ENCODE assay signal across 8 mouse cellular contexts in genomic region chr13:4608530-4608929, GRCm38 (mm10). TPM values are rescaled to one million over a fixed set of nuclear protein-coding genes. Genes with fewer than 3 reads are reported as not detected.
DNase-seq lines count a peak whose midpoint lies in the region; ATAC-seq and TF ChIP-seq lines count a peak whose summit lies in the region.

No protein-coding gene starts in this region.

- peak overlapping the region; percentile 58 for H3K4me2 ChIP-seq in kidney, postnatal 0 days (ENCODE audit: low read length)
- H3K4me2 ChIP-seq in hindbrain, embryonic 16.5 days (ENCODE audit: low read length): peak overlapping the region; percentile 58
- peak overlapping the region; percentile 57 for H3K4me2 ChIP-seq in midbrain, embryonic 11.5 days

- TF ChIP-seq CTCF in kidney, postnatal 0 days (IDR thresholded peaks at IDR 0.05; ENCODE audit: low read depth): peak; percentile 23; the same call in 1 of the 2 replicates

- peak; percentile 37 for DNase-seq in kidney, postnatal 0 days (ENCODE audit: low spot score)
- no peak for DNase-seq in kidney, postnatal 25 days
- no peak for DNase-seq in midbrain, embryonic 11.5 days (ENCODE audit: low spot score, missing footprints)
- DNase-seq in right cerebral cortex, postnatal 25 days: no peak
- DNase-seq in ovary, adult 18-20 months (ENCODE audit: low spot score): no peak
- no peak for DNase-seq in kidney, postnatal 14 days

- 21% methylated on average over 9 of the region's 9 CpGs for WGBS in kidney, postnatal 0 days
- 15% methylated on average over 9 of the region's 9 CpGs for WGBS in hindbrain, embryonic 16.5 days
- 28% methylated on average over 9 of the region's 9 CpGs for WGBS in midbrain, embryonic 11.5 days

- no peaks in the 10 kb centered on the region for H3K4me1 ChIP-seq in kidney, postnatal 0 days (replicated peaks; ENCODE audit: insufficient read depth, low read length)
- H3K4me1 ChIP-seq in brown adipose tissue, adult 24 weeks (ENCODE audit: control insufficient read depth, insufficient read depth, insufficient read length, low read length): no peaks in the 10 kb centered on the region
- no peaks in the 10 kb centered on the region for H3K4me1 ChIP-seq in hindbrain, embryonic 16.5 days (ENCODE audit: control insufficient read depth, insufficient read depth, low read depth, low read length)
- H3K4me1 ChIP-seq in midbrain, embryonic 11.5 days (ENCODE audit: control insufficient read depth, insufficient read depth, low read length): no peaks in the 10 kb centered on the region

- no peaks in the 10 kb centered on the region for H3K9me3 ChIP-seq in kidney, postnatal 0 days (replicated peaks; ENCODE audit: low read length)
- H3K9me3 ChIP-seq in hindbrain, embryonic 16.5 days (ENCODE audit: control insufficient read depth, low read length): no peaks in the 10 kb centered on the region
- no peaks in the 10 kb centered on the region for H3K9me3 ChIP-seq in midbrain, embryonic 11.5 days (ENCODE audit: control insufficient read depth, low read length)

- H3K27me3 ChIP-seq in kidney, postnatal 0 days (ENCODE audit: insufficient read depth, low read length): no peaks in the 10 kb centered on the region
- no peaks in the 10 kb centered on the region for H3K27me3 ChIP-seq in hindbrain, embryonic 16.5 days (replicated peaks; ENCODE audit: control insufficient read depth, insufficient read depth, low read length)
- H3K27me3 ChIP-seq in midbrain, embryonic 11.5 days (ENCODE audit: control insufficient read depth, insufficient read depth, low read length): no peaks in the 10 kb centered on the region

- peak; percentile 12; the same call in 1 of the 2 replicates for ATAC-seq in kidney, postnatal 0 days (replicated peaks; ENCODE audit: low FRiP score, low read depth)
- no peak for ATAC-seq in hindbrain, embryonic 16.5 days
- peak; percentile 20; the same call in 1 of the 2 replicates for ATAC-seq in midbrain, embryonic 11.5 days (ENCODE audit: low FRiP score)

- H3K27ac ChIP-seq in kidney, postnatal 0 days: peak overlapping the region; percentile 71
- H3K27ac ChIP-seq in brown adipose tissue, adult 24 weeks (replicated peaks; ENCODE audit: low read depth, low read length): peak overlapping the region; percentile 27; the same call in 1 of the 2 replicates
- H3K27ac ChIP-seq in hindbrain, embryonic 16.5 days (ENCODE audit: low read depth, low read length): peak overlapping the region; percentile 83
- no peak overlapping the region for H3K27ac ChIP-seq in midbrain, embryonic 11.5 days (ENCODE audit: low read depth, low read length)

- peak overlapping the region; percentile 65 for H3K9ac ChIP-seq in kidney, postnatal 0 days (ENCODE audit: low read depth, low read length)
- H3K9ac ChIP-seq in hindbrain, embryonic 16.5 days (ENCODE audit: low read depth, low read length): peak overlapping the region; percentile 84
- H3K9ac ChIP-seq in midbrain, embryonic 11.5 days (ENCODE audit: low read length): peak overlapping the region; percentile 70

- H3K4me3 ChIP-seq in kidney, postnatal 0 days (replicated peaks; ENCODE audit: low read depth, low read length): peak overlapping the region; percentile 58
- H3K4me3 ChIP-seq in brown adipose tissue, adult 24 weeks (ENCODE audit: insufficient read depth, low read depth, low read length): peak overlapping the region; percentile 80
- peak overlapping the region; percentile 74 for H3K4me3 ChIP-seq in hindbrain, embryonic 16.5 days (ENCODE audit: low read length)
- peak overlapping the region; percentile 60 for H3K4me3 ChIP-seq in midbrain, embryonic 11.5 days (ENCODE audit: low read depth, low read length)

- H3K36me3 ChIP-seq in kidney, postnatal 0 days (ENCODE audit: insufficient read depth, low read length): no peaks in the 10 kb centered on the region
- no peaks in the 10 kb centered on the region for H3K36me3 ChIP-seq in hindbrain, embryonic 16.5 days (ENCODE audit: control insufficient read depth, insufficient read depth, low read length)
- H3K36me3 ChIP-seq in midbrain, embryonic 11.5 days (ENCODE audit: control insufficient read depth, insufficient read depth, low read length): no peaks in the 10 kb centered on the region

RNA-seq across cellular contexts. Expression of gene Akr1e1, which starts 0.4 kb away (rescaled TPM):
- 45.8 and 47.7 TPM in 2 replicates for polyA plus RNA-seq in kidney, postnatal 0 days (2015; fragmentation: Nextera tagmentation; extraction: Ambion mirVana)
- 37.6 and 50.4 TPM in 2 replicates for polyA plus RNA-seq in brown adipose tissue, adult 24 weeks (2012; ENCODE audit: insufficient read depth, insufficient read length, missing spikeins)
- 45.3 and 47.9 TPM in 2 replicates for polyA plus RNA-seq in hindbrain, embryonic 16.5 days (2015; fragmentation: Nextera tagmentation; extraction: Ambion mirVana)
- polyA plus RNA-seq in midbrain, embryonic 11.5 days (2014; fragmentation: Nextera tagmentation; extraction: Ambion mirVana): 53.6 and 55.1 TPM in 2 replicates

RNA-seq across cellular contexts. Expression of gene Akr1c21, which starts 34.7 kb away (rescaled TPM):
- polyA plus RNA-seq in kidney, postnatal 0 days (2015; fragmentation: Nextera tagmentation; extraction: Ambion mirVana): 15.9 and 17.1 TPM in 2 replicates
- not detected in 2 replicates for polyA plus RNA-seq in brown adipose tissue, adult 24 weeks (2012; ENCODE audit: insufficient read depth, insufficient read length, missing spikeins)
- polyA plus RNA-seq in hindbrain, embryonic 16.5 days (2015; fragmentation: Nextera tagmentation; extraction: Ambion mirVana): not detected in 2 replicates
- polyA plus RNA-seq in midbrain, embryonic 11.5 days (2014; fragmentation: Nextera tagmentation; extraction: Ambion mirVana): not detected in 2 replicates

Comparison
In these comparisons a context has a peak if more than half of its experiments do, and no peak if none do; other contexts are left out.
1. RNA of gene Akr1c21, which starts 34.7 kb away (polyA plus RNA-seq): 15.9 to 17.1 TPM in kidney, postnatal 0 days; not detected in midbrain, embryonic 11.5 days, not detected in brown adipose tissue, adult 24 weeks and not detected in hindbrain, embryonic 16.5 days; every median in the first group is over 10 times any median in the second.
2. Peak in every context shown above with its lines, with median percentiles within 50 percentile points of each other: H3K4me2 ChIP-seq, H3K4me3 ChIP-seq and H3K9ac ChIP-seq.